Mouse (Mus musculus) olfactory bulb, adult 2 months (tissue): Measurements from ENCODE around the gene Mansc4.

ENCODE experiments used
- CTCF ChIP-seq: fragments of 200-500 bp; IDR thresholded peaks from 2 replicates; pipeline ENCODE4 v1.5.1; 2012; ENCODE audit warnings: low read depth, mild to moderate bottlenecking, low read length, moderate library complexity; ENCODE audit not compliant: insufficient read depth
- POLR2A ChIP-seq: fragments of 200-500 bp; IDR thresholded peaks from 2 replicates; pipeline ENCODE4 v1.6.1; 2012; ENCODE audit warnings: mild to moderate bottlenecking, low read depth, low read length, moderate library complexity; ENCODE audit not compliant: insufficient read depth

DNA sequence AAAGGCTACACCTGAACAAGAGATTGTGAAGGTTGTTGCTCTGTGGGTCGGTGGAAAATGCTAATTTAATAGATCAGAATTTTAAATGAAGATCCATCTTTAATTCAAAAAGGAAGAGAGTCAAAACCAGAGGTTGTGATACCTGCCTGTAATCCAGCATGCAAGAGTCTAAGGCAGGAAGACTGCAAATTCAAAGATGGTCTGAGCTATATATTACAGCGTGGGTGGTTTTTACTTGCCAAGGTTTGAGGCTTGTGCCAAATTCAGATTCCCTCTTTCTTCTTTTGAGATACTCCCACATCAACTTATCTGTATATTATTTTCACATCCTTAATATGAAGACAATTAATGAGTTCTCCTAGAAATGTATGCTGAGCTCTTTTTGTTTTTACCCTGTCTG, 58.4 kb downstream of the Mansc4 start:
- TF ChIP-seq CTCF = no peak
- TF ChIP-seq POLR2A = no peak
